Mouse (Mus musculus) MEL (cell line): ENCODE results near the gene Commd6. TPM values are rescaled to one million over a fixed set of nuclear protein-coding genes. Genes with fewer than 3 reads are reported as not detected.

Experiments used
- DNase-seq: peaks from one replicate; pipeline ENCODE4 v3.0.0; 2011; ENCODE audit warnings: low read depth, low spot score
- H3K27ac ChIP-seq: 2 replicates; pipeline ENCODE4 v1.5.1; 2012; ENCODE audit warnings: low read depth, mild to moderate bottlenecking, control low read depth, low read length, moderate library complexity; ENCODE audit not compliant: control insufficient read depth
- H3K27me3 ChIP-seq, 2 experiments: fragments of 150-350 bp in 1 of 2; sonication (generic) in 1 of 2; 2 replicates each; pipeline ENCODE4 v1.6.1; 2012; ENCODE audit warnings: low read length in 2 of 2, mild to moderate bottlenecking in 2 of 2, improper control_type of control experiment in 1 of 2, moderate library complexity in 1 of 2; ENCODE audit not compliant: insufficient read depth in 2 of 2, control insufficient read depth in 1 of 2
- H3K36me3 ChIP-seq, 2 experiments: 2 replicates each; pipeline ENCODE4 v1.6.1; 2012 to 2014; ENCODE audit warnings: low read length in 2 of 2, improper control_type of control experiment in 1 of 2, inconsistent platforms in 1 of 2, mild to moderate bottlenecking in 1 of 2; ENCODE audit not compliant: insufficient read depth in 2 of 2, control insufficient read depth in 1 of 2
- H3K4me1 ChIP-seq, 2 experiments: fragments of 150-350 bp in 1 of 2; sonication (generic) in 1 of 2; 2 replicates each; pipeline ENCODE4 v1.6.1; 2012; ENCODE audit warnings: low read length in 2 of 2, improper control_type of control experiment in 1 of 2, mild to moderate bottlenecking in 1 of 2; ENCODE audit not compliant: insufficient read depth in 2 of 2, control insufficient read depth in 1 of 2
- H3K4me3 ChIP-seq, 2 experiments: fragments of 150-350 bp in 1 of 2; sonication (generic) in 1 of 2; 2 replicates each; pipeline ENCODE4 v1.5.1; 2012; ENCODE audit warnings: low read depth in 2 of 2, low read length in 2 of 2, mild to moderate bottlenecking in 2 of 2, moderate library complexity in 2 of 2, control low read depth in 1 of 2, improper control_type of control experiment in 1 of 2; ENCODE audit not compliant: control insufficient read depth in 1 of 2, insufficient read depth in 1 of 2
- H3K79me2 ChIP-seq: 2 replicates; pipeline ENCODE4 v1.6.1; 2012; ENCODE audit warnings: mild to moderate bottlenecking, low read length, moderate library complexity; ENCODE audit not compliant: control insufficient read depth, poor library complexity, insufficient read depth
- H3K9ac ChIP-seq: 2 replicates; pipeline ENCODE4 v1.6.1; 2012; ENCODE audit warnings: low read depth, mild to moderate bottlenecking, control low read depth, low read length, moderate library complexity; ENCODE audit not compliant: control insufficient read depth, poor library complexity, severe bottlenecking
- H3K9me3 ChIP-seq: fragments of 150-350 bp; sonication (generic); replicated peaks from 2 replicates; pipeline ENCODE4 v1.6.1; 2012; ENCODE audit warnings: mild to moderate bottlenecking, low read length, improper control_type of control experiment, moderate library complexity; ENCODE audit not compliant: insufficient read depth
- CHD1 ChIP-seq: IDR thresholded peaks from 2 replicates; pipeline ENCODE4 v1.6.1; 2012; ENCODE audit warnings: low read depth, mild to moderate bottlenecking, inconsistent platforms, low read length, improper control_type of control experiment
- CHD2 ChIP-seq: IDR thresholded peaks from 2 replicates; pipeline ENCODE4 v1.6.1; 2011; ENCODE audit warnings: low read length, improper control_type of control experiment
- ELF1 ChIP-seq: IDR thresholded peaks from 2 replicates; pipeline ENCODE4 v1.6.1; 2014; ENCODE audit warnings: low read depth, mild to moderate bottlenecking, inconsistent platforms, low read length, improper control_type of control experiment, moderate library complexity
- EP300 ChIP-seq, 2 experiments: IDR thresholded peaks; 2 replicates each; pipeline ENCODE4 v1.6.1; 2011; ENCODE audit warnings: improper control_type of control experiment in 2 of 2, low read length in 2 of 2, low read depth in 1 of 2, mild to moderate bottlenecking in 1 of 2
- ETS1 ChIP-seq: IDR thresholded peaks from 2 replicates; pipeline ENCODE4 v1.6.1; 2012; ENCODE audit warnings: low read depth, mild to moderate bottlenecking, inconsistent platforms, low read length, improper control_type of control experiment, moderate library complexity
- GABPA ChIP-seq: IDR thresholded peaks from 2 replicates; pipeline ENCODE4 v1.6.1; 2012; ENCODE audit warnings: low read depth, mild to moderate bottlenecking, inconsistent platforms, low read length, improper control_type of control experiment, moderate library complexity
- GATA1 ChIP-seq: IDR thresholded peaks from 2 replicates; pipeline ENCODE4 v1.6.1; 2011; ENCODE audit warnings: low read depth, low read length, improper control_type of control experiment
- JUND ChIP-seq: IDR thresholded peaks from 2 replicates; pipeline ENCODE4 v1.6.1; 2011; ENCODE audit warnings: low read depth, mild to moderate bottlenecking, improper control_type of control experiment, low read length
- MAFK ChIP-seq: IDR thresholded peaks from 2 replicates; pipeline ENCODE4 v1.6.1; 2011; ENCODE audit warnings: low read depth, mild to moderate bottlenecking, low read length, improper control_type of control experiment, borderline replicate concordance
- MAZ ChIP-seq: IDR thresholded peaks from 2 replicates; pipeline ENCODE4 v1.6.1; 2012; ENCODE audit warnings: low read depth, mild to moderate bottlenecking, inconsistent platforms, low read length, improper control_type of control experiment
- MEF2A ChIP-seq: IDR thresholded peaks from 2 replicates; pipeline ENCODE4 v1.6.1; 2014; ENCODE audit warnings: low read depth, mild to moderate bottlenecking, inconsistent platforms, low read length, improper control_type of control experiment; ENCODE audit not compliant: poor library complexity, insufficient replicate concordance, severe bottlenecking; ENCODE audit errors: extremely low read depth
- MYB ChIP-seq: IDR thresholded peaks from 2 replicates; pipeline ENCODE4 v1.6.1; 2011; ENCODE audit warnings: mild to moderate bottlenecking, low read depth, low read length, improper control_type of control experiment
- MYC ChIP-seq: IDR thresholded peaks from 2 replicates; pipeline ENCODE4 v1.6.1; 2011; ENCODE audit warnings: low read depth, mild to moderate bottlenecking, low read length, improper control_type of control experiment, moderate library complexity
- NRF1 ChIP-seq: IDR thresholded peaks from 2 replicates; pipeline ENCODE4 v1.6.1; 2014; ENCODE audit warnings: low read depth, mild to moderate bottlenecking, inconsistent platforms, low read length, improper control_type of control experiment, moderate library complexity; ENCODE audit not compliant: poor library complexity, insufficient read depth, severe bottlenecking
- POLR2A ChIP-seq, 2 experiments: IDR thresholded peaks; 2 replicates each; pipeline ENCODE4 v1.6.1; 2011 to 2012; ENCODE audit warnings: low read length in 2 of 2, mild to moderate bottlenecking in 2 of 2, control low read depth in 1 of 2, improper control_type of control experiment in 1 of 2, low read depth in 1 of 2, moderate library complexity in 1 of 2; ENCODE audit not compliant: control insufficient read depth in 1 of 2, insufficient read depth in 1 of 2, poor library complexity in 1 of 2
- POLR2AphosphoS2 ChIP-seq: IDR thresholded peaks from 2 replicates; pipeline ENCODE4 v1.6.1; 2011; ENCODE audit warnings: low read length, improper control_type of control experiment
- RAD21 ChIP-seq: IDR thresholded peaks from 2 replicates; pipeline ENCODE4 v1.6.1; 2011; ENCODE audit warnings: mild to moderate bottlenecking, low read depth, low read length, improper control_type of control experiment
- SMC3 ChIP-seq: IDR thresholded peaks from 2 replicates; pipeline ENCODE4 v1.6.1; 2011; ENCODE audit warnings: low read depth, low read length, improper control_type of control experiment
- UBTF ChIP-seq: IDR thresholded peaks from 2 replicates; pipeline ENCODE4 v1.6.1; 2012; ENCODE audit warnings: low read depth, mild to moderate bottlenecking, inconsistent platforms, low read length, improper control_type of control experiment, moderate library complexity, borderline replicate concordance; ENCODE audit not compliant: insufficient read depth
- USF1 ChIP-seq: IDR thresholded peaks from 2 replicates; pipeline ENCODE4 v1.6.1; 2014; ENCODE audit warnings: low read depth, mild to moderate bottlenecking, inconsistent platforms, low read length, improper control_type of control experiment, moderate library complexity
- ZNF384 ChIP-seq: IDR thresholded peaks from 2 replicates; pipeline ENCODE4 v1.6.1; 2012; ENCODE audit warnings: low read depth, mild to moderate bottlenecking, inconsistent platforms, low read length, improper control_type of control experiment
- polyA plus RNA-seq, 2 experiments: library from polyadenylated mRNA; stranded (reverse) in 1 of 2; unstranded in 1 of 2; fragments of >175 nt in 1 of 2; fragments of >200 nt in 1 of 2; gene quantifications; 2 replicates each; pipeline versions ENCODE4 v1.2.1 to v1.2.4; 2012; ENCODE audit warnings: low replicate concordance in 2 of 2, low read depth in 1 of 2; ENCODE audit not compliant: insufficient read length in 2 of 2, insufficient read depth in 1 of 2, missing spikeins in 1 of 2
- total RNA-seq: library from RNA; depleted of rRNA; stranded (reverse); fragments of 300-350 nt; gene quantifications from 2 replicates; pipeline ENCODE4 v1.2.3, GENCODE M21; 2012

Gene Commd6
- total and polyA plus RNA-seq, 3 experiments: 57.3 to 61.2 TPM; not detected in 1

DNA sequence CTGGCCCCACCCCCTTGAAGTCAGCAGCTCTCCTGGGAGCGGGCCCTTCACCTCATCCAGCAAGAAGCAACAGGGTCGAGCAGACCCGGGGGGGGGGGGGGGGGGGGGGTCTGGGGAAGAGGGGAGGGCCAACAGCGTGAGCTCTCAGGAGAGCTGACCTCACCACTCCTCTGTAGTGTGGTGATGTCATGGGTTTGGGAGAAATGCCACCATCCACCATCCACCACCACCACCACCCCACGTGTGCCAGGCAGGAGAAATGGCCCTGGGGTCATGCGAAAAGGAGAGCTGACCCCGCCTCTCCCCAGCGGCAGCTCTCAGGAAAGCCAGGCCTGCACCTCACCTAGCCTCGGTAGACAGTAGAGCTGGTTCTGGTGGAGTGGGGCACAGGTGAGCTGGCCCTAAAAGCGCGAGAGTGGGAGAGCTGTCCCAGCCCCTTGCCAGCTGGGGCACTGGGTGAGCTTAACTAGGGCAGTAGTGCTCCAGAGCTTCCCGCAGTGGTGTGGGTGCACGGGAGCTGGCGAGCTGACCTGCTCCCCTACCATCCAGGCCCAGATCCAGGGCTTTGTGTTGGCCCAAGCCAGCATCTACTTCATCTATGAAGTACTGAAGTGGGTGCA is 43.3 kb downstream of the Commd6 start:
- DNase-seq: no peak
- Histone ChIP-seq H3K9me3 (no peaks in the 10 kb centered on the region), H3K4me1 (no peaks in the 10 kb centered on the region), H3K79me2 (no peaks in the 10 kb centered on the region), H3K36me3 (no peaks in the 10 kb centered on the region), H3K27ac (no peak overlapping the region), H3K4me3 (no peak overlapping the region), H3K9ac (no peak overlapping the region), H3K27me3 (no peaks in the 10 kb centered on the region)
- TF ChIP-seq MEF2A: no peak

DNA sequence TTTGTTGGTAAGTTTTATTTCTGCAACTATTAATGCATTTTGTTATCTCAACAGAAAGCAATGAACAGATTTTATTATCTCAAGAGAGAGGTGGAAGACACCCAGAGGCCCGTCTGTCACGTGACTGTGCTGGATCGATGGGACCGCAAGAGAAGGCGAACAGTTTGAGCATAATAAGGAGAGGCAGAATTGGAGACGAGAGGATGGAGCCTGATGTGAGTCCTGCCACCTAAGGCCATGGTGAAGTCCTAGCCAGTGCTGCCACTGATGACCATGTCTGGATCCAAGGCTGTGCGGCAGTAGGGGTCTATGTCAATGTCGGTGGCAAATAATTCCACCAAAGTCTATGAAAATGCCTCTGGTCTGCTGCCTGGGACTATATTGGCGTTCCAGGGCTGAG is 43.8 kb downstream of the Commd6 start:
- no peak for TF ChIP-seq EP300 (IDR thresholded peaks at IDR 0.05; ENCODE audit: low read depth in 1 of 2, low read length in 2 of 2)
- TF ChIP-seq GABPA: no peak
- TF ChIP-seq MYC: no peak
- TF ChIP-seq JUND: no peak
- TF ChIP-seq MYB: no peak
- TF ChIP-seq ETS1: no peak
- TF ChIP-seq RAD21: no peak
- TF ChIP-seq CHD1: no peak
- TF ChIP-seq ZNF384: no peak
- TF ChIP-seq MAFK: no peak
- TF ChIP-seq POLR2AphosphoS2: no peak
- no peak for TF ChIP-seq GATA1
- TF ChIP-seq MAZ: no peak
- no peak for TF ChIP-seq SMC3
- no peak for TF ChIP-seq ELF1
- TF ChIP-seq NRF1: no peak
- no peak for TF ChIP-seq USF1
- no peak for TF ChIP-seq POLR2A (IDR thresholded peaks at IDR 0.05; ENCODE audit: control insufficient read depth in 1 of 2, insufficient read depth in 1 of 2, low read depth in 1 of 2, low read length in 2 of 2, poor library complexity in 1 of 2)
- TF ChIP-seq UBTF: no peak
- no peak for TF ChIP-seq CHD2
- Histone ChIP-seq H3K4me1 (no peaks in the 10 kb centered on the region), H3K27me3 (no peaks in the 10 kb centered on the region), H3K9ac (no peak overlapping the region), H3K79me2 (no peaks in the 10 kb centered on the region), H3K36me3 (no peaks in the 10 kb centered on the region), H3K9me3 (no peaks in the 10 kb centered on the region), H3K4me3 (no peak overlapping the region), H3K27ac (no peak overlapping the region)
- DNase-seq: no peak
